Mouse (Mus musculus): ENCODE results near the gene Prkcb.

- TF ChIP-seq POLR2A (IDR thresholded peaks at IDR 0.05; ENCODE audit: insufficient read depth, low read length) (no peak), CTCF (IDR thresholded peaks at IDR 0.05; ENCODE audit: low read depth, low read length) (no peak), EP300 (IDR thresholded peaks at IDR 0.05; ENCODE audit: insufficient read depth, low read depth, low read length) (no peak)
Measured at GRCm38 (mm10) chr7:122303988-122304387, 15.4 kb downstream of the Prkcb start.
